Comparison of ENCODE assay signal across 13 mouse cellular contexts in the genomic region with DNA sequence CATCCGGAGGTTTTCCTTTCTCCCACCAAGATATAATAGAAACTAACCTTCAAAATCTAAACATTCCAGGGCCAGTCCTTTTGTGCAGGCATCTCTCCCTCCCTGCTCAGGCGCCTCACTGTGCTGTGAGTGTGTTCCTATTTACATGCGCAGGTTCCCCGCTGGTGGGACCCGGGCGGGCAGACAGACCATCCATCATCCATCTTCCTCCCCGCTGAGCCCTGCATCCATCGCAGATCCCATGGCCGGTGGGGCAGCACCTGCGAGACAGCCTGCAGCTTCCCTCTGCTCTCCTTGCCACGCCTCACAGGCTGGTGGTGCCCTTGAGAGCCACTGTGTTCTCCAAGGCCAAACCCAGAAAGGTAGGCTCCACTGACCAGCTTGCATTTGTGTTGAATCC. TPM values are rescaled to one million over a fixed set of nuclear protein-coding genes. Genes with fewer than 3 reads are reported as not detected.
DNase-seq lines count a peak whose midpoint lies in the region; ATAC-seq and TF ChIP-seq lines count a peak whose summit lies in the region.
"Had no signal": no experiment of that assay in that cellular context is flagged by ENCODE, and none has a peak within 500 bp of the region (broad histone marks: within the 10 kb centered on the region; RNA-seq: fewer than 3 reads in every experiment).

Gm10295 (minus strand) TSS at position 122 of the 400 bp plus-strand sequence.

- no peak for TF ChIP-seq CTCF in hindbrain, postnatal 0 days (IDR thresholded peaks at IDR 0.05; ENCODE audit: low read depth)

- H3K27ac ChIP-seq in heart, embryonic 15.5 days: no peak within 1 kb of the TSS
- no peak within 1 kb of the TSS for H3K27ac ChIP-seq in hindbrain, postnatal 0 days
- H3K27ac ChIP-seq in neural tube, embryonic 14.5 days (ENCODE audit: low read depth, low read length): no peak within 1 kb of the TSS
- H3K27ac ChIP-seq: liver, embryonic 13.5 days had no signal

- H3K36me3 ChIP-seq in heart, embryonic 15.5 days: no peaks in the 10 kb centered on the region
- no peaks in the 10 kb centered on the region for H3K36me3 ChIP-seq in hindbrain, postnatal 0 days (ENCODE audit: insufficient read depth, low read length)
- H3K36me3 ChIP-seq in neural tube, embryonic 14.5 days (ENCODE audit: control insufficient read depth, insufficient read depth, low read length): no peaks in the 10 kb centered on the region
- H3K36me3 ChIP-seq: liver, embryonic 13.5 days had no signal

- intact Hi-C loops in heart, postnatal 10 days (cut with DNase I): no loop called here

- no peaks in the 10 kb centered on the region for H3K27me3 ChIP-seq in heart, embryonic 15.5 days
- H3K27me3 ChIP-seq in hindbrain, postnatal 0 days (ENCODE audit: insufficient read depth, low read length): no peaks in the 10 kb centered on the region
- no peaks in the 10 kb centered on the region for H3K27me3 ChIP-seq in neural tube, embryonic 14.5 days (ENCODE audit: control insufficient read depth, insufficient read depth, low read length)
- H3K27me3 ChIP-seq: liver, embryonic 13.5 days had no signal

- no peaks in the 10 kb centered on the region for H3K4me1 ChIP-seq in heart, embryonic 15.5 days (replicated peaks)
- no peaks in the 10 kb centered on the region; the same call in 1 of the 2 replicates for H3K4me1 ChIP-seq in hindbrain, postnatal 0 days (ENCODE audit: insufficient read depth, low read length)
- H3K4me1 ChIP-seq in neural tube, embryonic 14.5 days (ENCODE audit: control insufficient read depth, insufficient read depth, low read length): peaks cover 8% of the 10 kb centered on the region; the same call in 1 of the 2 replicates
- H3K4me1 ChIP-seq: liver, embryonic 13.5 days had no signal

- DNase-seq in heart, postnatal 10 days: no peak
- DNase-seq in embryo, embryonic 11 days: peak; percentile 35
- DNase-seq in hindbrain, postnatal 0 days (ENCODE audit: low spot score): no peak
- DNase-seq in layer of hippocampus, adult 8-10 months (ENCODE audit: low spot score in 2 of 2): no peak
- DNase-seq in right cerebral cortex, postnatal 10 days (ENCODE audit: low spot score in 2 of 2): no peak
- DNase-seq: cerebellum, adult 11 months; gastrocnemius, postnatal 25 days; liver, embryonic 13.5 days had no signal

- 39% methylated on average over 11 of the region's 11 CpGs for WGBS in heart, embryonic 15.5 days
- 11% methylated on average over 11 of the region's 11 CpGs for WGBS in hindbrain, postnatal 0 days
- 3% methylated on average over 11 of the region's 11 CpGs for WGBS in neural tube, embryonic 14.5 days

- no peaks in the 10 kb centered on the region for H3K9me3 ChIP-seq in heart, embryonic 15.5 days (replicated peaks)
- no peaks in the 10 kb centered on the region for H3K9me3 ChIP-seq in hindbrain, postnatal 0 days (ENCODE audit: low read length)
- no peaks in the 10 kb centered on the region for H3K9me3 ChIP-seq in neural tube, embryonic 14.5 days (ENCODE audit: control insufficient read depth, low read length)
- H3K9me3 ChIP-seq: liver, embryonic 13.5 days had no signal

- H3K9ac ChIP-seq in heart, embryonic 15.5 days: no peak within 1 kb of the TSS
- no peak within 1 kb of the TSS for H3K9ac ChIP-seq in hindbrain, postnatal 0 days (replicated peaks; ENCODE audit: low read length)
- 0 out of 2 replicates have a peak within 1 kb of the TSS, but pooled peaks have one; percentile 2 for H3K9ac ChIP-seq in neural tube, embryonic 14.5 days (replicated peaks; ENCODE audit: low read depth, low read length)
- H3K9ac ChIP-seq: liver, embryonic 13.5 days had no signal

- H3K4me2 ChIP-seq in heart, embryonic 15.5 days: 0 out of 2 replicates have a peak within 1 kb of the TSS, but pooled peaks have one; percentile 4
- peak within 1 kb of the TSS; percentile 52 for H3K4me2 ChIP-seq in hindbrain, postnatal 0 days (ENCODE audit: low read depth, low read length)
- H3K4me2 ChIP-seq in neural tube, embryonic 14.5 days (ENCODE audit: low read depth, low read length): peak within 1 kb of the TSS; percentile 33
- H3K4me2 ChIP-seq: liver, embryonic 13.5 days had no signal

- H3K4me3 ChIP-seq in heart, embryonic 15.5 days: no peak within 1 kb of the TSS
- peak within 1 kb of the TSS; percentile 16 for H3K4me3 ChIP-seq in hindbrain, postnatal 0 days (ENCODE audit: low read length)
- no peak within 1 kb of the TSS for H3K4me3 ChIP-seq in neural tube, embryonic 14.5 days (ENCODE audit: low read depth, low read length)
- H3K4me3 ChIP-seq: liver, embryonic 13.5 days had no signal

- no peak for ATAC-seq in heart, embryonic 15.5 days (replicated peaks; ENCODE audit: insufficient number of reproducible peaks, insufficient read depth, low FRiP score, low read depth)
- 0 out of 2 replicates have a peak, but pooled peaks have one; percentile 18 for ATAC-seq in hindbrain, postnatal 0 days
- ATAC-seq in neural tube, embryonic 14.5 days (ENCODE audit: low read depth): no peak
- ATAC-seq: inflammation-experienced regulatory T-cells, adult 6 months had no signal

RNA-seq across cellular contexts. Expression of gene Gm10295, which starts in this region (rescaled TPM):
- not detected in 2 replicates for polyA plus RNA-seq in heart, embryonic 15.5 days (2015; fragmentation: Nextera tagmentation; extraction: Ambion mirVana)
- not detected for total RNA-seq in heart, postnatal 10 days (2021)
- not detected in 2 replicates for total RNA-seq in hindbrain, postnatal 0 days (2014; rRNA removed)
- not detected in 2 replicates for polyA plus RNA-seq in hindbrain, postnatal 0 days (2015; fragmentation: Nextera tagmentation; extraction: Ambion mirVana)
- not detected in 2 replicates for polyA plus RNA-seq in neural tube, embryonic 14.5 days (2014; fragmentation: Nextera tagmentation; extraction: Ambion mirVana)
- total RNA-seq in layer of hippocampus, adult 8-10 months (2022): not detected
- total RNA-seq: gastrocnemius, postnatal 25 days; layer of hippocampus, postnatal 14 days; megakaryocyte-erythroid progenitor cell, adult 5-6 weeks had no signal
- polyA plus RNA-seq: liver, embryonic 13.5 days had no signal

Comparison
In these comparisons a context has a peak if more than half of its experiments do, and no peak if none do; other contexts are left out.
1. Peak in ATAC-seq, H3K4me3 ChIP-seq and H3K4me2 ChIP-seq in hindbrain, postnatal 0 days; RNA of the gene not detected or under 1 TPM.